Mouse (Mus musculus) liver, postnatal 0 days (tissue): Measurements from ENCODE around the gene Lyrm7. TPM values are rescaled to one million over a fixed set of nuclear protein-coding genes. Genes with fewer than 3 reads are reported as not detected.
"Not testable (repeated sequence)": the region's sequence is repeated elsewhere in the genome, so short reads cannot be mapped to it uniquely, and the experiment has no call there.

Source experiments
- ATAC-seq: fragments of 200-750 bp; cut with Nextera tagmentation; 2 replicates; pipeline ENCODE4 v1.8.0; 2017; ENCODE audit warnings: mild to moderate bottlenecking, moderate library complexity
- DNase-seq: peaks from one replicate; pipeline ENCODE4 v3.0.0-alpha.2; 2016
- H3K27ac ChIP-seq: fragments of 300-500 bp; sonication (generic); 2 replicates; pipeline ENCODE4 v1.5.1; 2014; ENCODE audit warnings: antibody characterized with exemption, moderate library complexity, mild to moderate bottlenecking, low read depth
- H3K27me3 ChIP-seq: fragments of 300-500 bp; sonication (generic); 2 replicates; pipeline ENCODE4 v1.6.1; 2014; ENCODE audit warnings: low read length, control low read depth, mixed read lengths; ENCODE audit not compliant: insufficient read depth
- H3K36me3 ChIP-seq: fragments of 300-500 bp; sonication (generic); replicated peaks from 2 replicates; pipeline ENCODE4 v1.6.1; 2014; ENCODE audit warnings: mild to moderate bottlenecking, control low read depth, low read length, moderate library complexity, mixed read lengths; ENCODE audit not compliant: insufficient read depth
- H3K4me1 ChIP-seq: fragments of 300-500 bp; sonication (generic); 2 replicates; pipeline ENCODE4 v1.6.1; 2014; ENCODE audit warnings: antibody characterized with exemption, mild to moderate bottlenecking, control low read depth; ENCODE audit not compliant: insufficient read depth
- H3K4me2 ChIP-seq: fragments of 300-500 bp; sonication (generic); 2 replicates; pipeline ENCODE4 v1.6.1; 2014; ENCODE audit warnings: low read depth, mild to moderate bottlenecking, low read length, moderate library complexity, mixed read lengths
- H3K4me3 ChIP-seq: fragments of 300-500 bp; sonication (generic); 2 replicates; pipeline ENCODE4 v1.5.1; 2014; ENCODE audit warnings: low read depth, low read length
- H3K9ac ChIP-seq: fragments of 300-500 bp; sonication (generic); replicated peaks from 2 replicates; pipeline ENCODE4 v1.6.1; 2014; ENCODE audit warnings: mild to moderate bottlenecking, moderate library complexity
- H3K9me3 ChIP-seq: fragments of 300-500 bp; sonication (generic); 2 replicates; pipeline ENCODE4 v1.6.1; 2016; ENCODE audit warnings: mild to moderate bottlenecking, control low read depth, low read length, mixed read lengths
- CTCF ChIP-seq: sonication (generic); IDR thresholded peaks from 2 replicates; pipeline ENCODE4 v1.5.1; 2016; ENCODE audit warnings: antibody characterized with exemption, low read depth
- EP300 ChIP-seq: IDR thresholded peaks from 2 replicates; pipeline ENCODE4 v1.6.1; 2016; ENCODE audit warnings: antibody characterized with exemption, low read depth, mild to moderate bottlenecking
- WGBS: fragments of 180-500 bp; shearing (Covaris S2); extraction: QIAGEN DNeasy Blood & Tissue Kit; methylation state at CpG from one replicate; pipeline ENCODE4 v1.1.7; 2014; ENCODE audit not compliant: insufficient replicate concordance; 5-methylcytosine and 5-hydroxymethylcytosine counted together
- polyA plus RNA-seq: library from polyadenylated mRNA; unstranded; fragments of >200 nt; fragmentation: Nextera tagmentation; extraction: Ambion mirVana; gene quantifications from 2 replicates; pipeline ENCODE4 v1.2.1, GENCODE M21; 2015

Gene Lyrm7
- polyA plus RNA-seq, 1 experiment from 2014 or later, result 2.9 TPM

DNA sequence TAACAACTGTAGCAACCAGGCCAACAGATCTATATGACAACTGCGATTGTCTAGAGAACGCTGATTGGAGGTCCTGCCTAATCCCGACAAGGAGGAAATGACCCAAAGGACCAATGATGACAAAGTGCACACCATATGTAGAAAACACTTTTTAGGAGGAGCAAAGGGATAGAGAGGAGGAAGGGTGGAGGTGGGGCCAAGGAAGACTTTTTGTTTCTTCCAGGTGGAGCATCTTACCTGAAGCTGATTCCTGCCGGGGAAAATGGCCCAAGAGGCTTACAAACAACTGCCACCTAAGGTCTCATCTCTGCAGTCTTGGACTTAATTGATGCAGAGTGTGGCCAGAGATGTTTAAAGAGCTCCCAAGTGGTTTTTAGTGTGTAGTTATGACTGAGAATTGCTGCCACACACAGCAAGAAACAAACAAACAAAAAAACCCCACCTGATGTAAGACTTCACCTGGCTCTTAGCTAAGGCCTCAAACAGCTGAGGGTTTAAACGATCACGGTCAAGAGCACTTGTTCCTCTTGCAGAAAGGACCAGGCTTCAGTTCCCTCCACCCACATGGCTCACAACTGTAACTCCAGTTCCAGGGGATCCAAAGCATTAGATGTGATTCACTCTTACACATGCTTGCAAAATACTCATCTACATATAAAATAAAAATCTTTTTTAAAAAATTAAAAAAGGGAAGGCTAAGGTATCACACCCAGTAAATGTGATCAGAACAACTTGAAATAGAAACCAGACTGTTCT, 4.8 kb upstream of the Lyrm7 start:
- Histone ChIP-seq H3K4me2 (peak overlapping the region; percentile 90), H3K27ac (peak overlapping the region; percentile 97), H3K9ac (no peak overlapping the region), H3K4me1 (peaks cover 46% of the 10 kb centered on the region), H3K36me3 (peaks cover 11% of the 10 kb centered on the region), H3K4me3 (peak overlapping the region; percentile 87), H3K27me3 (no peaks in the 10 kb centered on the region), H3K9me3 (no peaks in the 10 kb centered on the region)
- TF ChIP-seq EP300 (no peak), CTCF (no peak)
- ATAC-seq, result no peak
- DNase-seq, result no peak
- WGBS, result 56% methylated on average over 6 of the region's 6 CpGs

DNA sequence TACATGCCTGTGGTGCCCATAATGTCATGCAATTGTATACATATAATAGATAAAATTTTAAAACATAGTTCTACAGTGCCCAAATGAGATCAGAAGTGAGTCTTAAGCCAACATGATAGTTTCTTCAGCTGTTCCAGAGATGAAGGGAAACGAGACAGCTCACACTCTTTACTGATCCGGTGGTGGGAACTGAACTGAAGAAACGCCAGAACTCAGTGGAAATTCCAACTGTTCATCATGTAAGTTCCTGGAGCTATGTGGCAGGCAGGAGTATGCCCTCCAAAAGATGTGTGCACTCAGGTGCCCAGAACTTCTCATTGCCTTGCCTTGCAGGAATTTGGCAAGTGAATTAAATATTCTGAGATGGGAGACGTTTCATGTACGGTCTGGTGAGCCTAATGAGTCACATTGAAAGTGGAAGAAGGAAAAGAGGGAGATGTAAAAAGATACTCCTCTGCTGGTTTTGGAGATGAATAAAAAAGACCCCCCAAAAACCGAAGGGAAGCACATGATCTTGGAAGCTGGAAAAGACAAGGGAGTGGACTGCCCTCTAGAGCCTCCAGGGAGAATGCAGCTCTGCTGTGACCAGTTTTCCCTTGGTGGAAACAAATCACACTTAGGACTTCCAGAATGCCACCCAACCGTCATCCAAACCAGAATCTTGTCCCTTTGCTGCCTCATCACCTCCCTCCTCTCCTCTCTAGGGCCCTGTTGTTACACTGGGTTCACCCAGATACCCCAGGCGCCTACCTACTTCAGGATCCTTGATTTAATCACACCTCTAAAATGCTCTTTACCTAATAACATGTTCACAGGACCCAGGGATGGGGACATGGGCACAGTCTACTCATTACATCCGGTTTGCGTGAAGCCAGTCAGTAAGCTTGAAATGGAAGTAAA, 2.2 kb upstream of the Lyrm7 start:
- H3K4me3 ChIP-seq, result no peak overlapping the region
- H3K27me3 ChIP-seq, result no peaks in the 10 kb centered on the region
- DNase-seq (peak; percentile 53), ATAC-seq (no peak)
- H3K9me3 ChIP-seq, result no peaks in the 10 kb centered on the region
- peaks cover 34% of the 10 kb centered on the region for H3K4me1 ChIP-seq
- no peaks in the 10 kb centered on the region for H3K36me3 ChIP-seq
- no peak overlapping the region for H3K4me2 ChIP-seq
- peak overlapping the region; percentile 60 for H3K27ac ChIP-seq
- 42% methylated on average over 10 of the region's 10 CpGs for WGBS
- peak; percentile 19; the same call in 1 of the 2 replicates for TF ChIP-seq EP300
- TF ChIP-seq CTCF, result peak; percentile 79
- H3K9ac ChIP-seq, result no peak overlapping the region

DNA sequence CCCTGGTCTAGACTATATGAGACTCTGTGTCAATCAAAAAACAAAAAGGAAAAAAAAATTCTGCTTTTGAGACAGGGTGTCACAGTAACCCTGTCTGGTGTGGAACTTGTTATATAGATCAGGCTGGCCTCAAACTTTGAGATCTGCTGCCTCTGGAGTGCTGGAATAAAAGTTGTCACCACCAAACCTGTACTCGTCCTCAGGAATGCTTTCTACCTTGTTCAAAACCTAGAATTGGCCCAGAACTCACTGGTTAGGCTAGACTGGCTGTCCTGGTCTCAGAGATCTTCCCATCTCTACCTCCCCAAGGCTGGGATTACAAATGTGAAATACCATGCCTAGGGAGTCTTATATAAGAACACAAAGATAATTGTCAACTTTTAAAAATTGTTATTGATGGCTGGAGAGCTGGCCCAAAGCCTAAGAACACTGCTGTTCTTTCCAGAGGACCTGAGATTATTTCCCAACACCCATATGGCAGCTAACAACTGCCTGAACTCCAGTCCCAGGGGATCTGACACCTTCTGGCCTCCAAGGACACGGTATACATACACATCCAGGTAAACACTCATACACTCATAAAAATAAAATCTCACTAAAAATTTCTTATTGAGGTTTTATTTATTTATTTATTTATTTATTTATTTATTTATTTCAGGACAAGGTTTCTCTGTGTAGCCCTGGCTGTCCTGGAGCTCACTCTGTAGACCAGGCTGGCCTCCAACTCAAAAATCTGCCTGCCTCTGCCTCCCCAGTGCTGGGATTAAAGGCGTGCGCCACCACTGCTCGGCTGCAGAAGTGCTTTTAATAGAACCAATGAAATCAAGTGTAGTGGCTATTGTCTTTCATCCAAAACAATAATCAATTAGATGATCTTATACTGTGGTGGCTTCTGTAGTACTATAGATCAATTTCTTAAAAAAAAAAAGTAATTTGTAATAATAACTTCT, 1.0 kb upstream of the Lyrm7 start:
- TF ChIP-seq CTCF (no peak), EP300 (no peak)
- peak overlapping the region; percentile 79 for H3K4me2 ChIP-seq
- 83% methylated on average over 5 of the region's 5 CpGs for WGBS

DNA sequence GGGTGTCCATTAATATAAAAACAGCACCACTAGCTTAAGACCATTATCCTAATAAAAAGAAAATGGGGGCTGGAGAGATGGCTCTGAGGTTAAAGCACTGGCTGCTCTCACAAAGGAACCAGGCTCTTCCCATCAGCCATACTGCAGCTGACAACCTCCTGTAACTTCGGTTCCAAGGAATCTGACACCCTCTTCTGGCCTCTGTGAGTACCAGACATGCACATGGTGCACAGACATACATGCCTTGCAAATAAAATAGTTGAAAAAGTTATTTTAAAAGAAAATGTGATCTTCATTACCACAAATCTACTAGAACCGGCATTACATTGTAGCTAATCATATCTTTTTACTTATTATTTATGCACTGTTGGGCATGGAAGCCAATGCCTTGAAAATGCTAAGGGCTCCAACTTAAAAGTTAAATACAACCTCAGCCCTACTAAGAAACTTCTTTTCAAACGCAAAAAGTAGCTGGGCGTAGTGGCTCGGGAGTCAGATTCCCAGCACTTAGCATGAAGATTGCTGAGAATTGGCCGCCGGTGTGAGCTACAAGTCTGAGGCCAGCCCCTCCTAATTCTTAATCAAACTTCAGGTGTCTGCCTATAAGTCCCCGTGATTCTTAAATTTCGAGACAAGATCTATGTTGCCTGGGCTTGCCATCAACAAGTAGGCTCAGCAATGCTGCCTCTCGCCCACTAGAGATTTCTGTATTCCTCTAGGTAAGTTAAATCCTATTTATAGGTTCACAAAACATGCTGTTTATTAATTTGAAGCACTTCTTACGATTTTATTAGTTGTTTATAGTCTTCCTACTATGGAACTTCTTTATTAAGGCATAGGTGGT, 1.2 kb downstream of the Lyrm7 start:
- H3K4me1 ChIP-seq, result peaks cover 15% of the 10 kb centered on the region
- H3K27me3 ChIP-seq, result no peaks in the 10 kb centered on the region
- peak overlapping the region; percentile 97; the same call in 1 of the 2 replicates for H3K27ac ChIP-seq
- peak overlapping the region; percentile 62 for H3K9ac ChIP-seq
- DNase-seq (no peak), ATAC-seq (no peak)
- TF ChIP-seq CTCF (peak; percentile 61), EP300 (no peak)
- H3K4me2 ChIP-seq, result peak overlapping the region; percentile 79
- 20% methylated on average over 11 of the region's 11 CpGs for WGBS
- H3K36me3 ChIP-seq, result no peaks in the 10 kb centered on the region
- H3K4me3 ChIP-seq, result peak overlapping the region; percentile 67
- H3K9me3 ChIP-seq, result no peaks in the 10 kb centered on the region

More for the DNA sequence above, 1.0 kb upstream of the Lyrm7 start:
- Histone ChIP-seq H3K27me3 (no peaks in the 10 kb centered on the region), H3K9ac (no peak overlapping the region; the same call in none of the 2 replicates), H3K4me1 (peaks cover 26% of the 10 kb centered on the region), H3K36me3 (no peaks in the 10 kb centered on the region), H3K9me3 (no peaks in the 10 kb centered on the region), H3K27ac (peak overlapping the region; percentile 97), H3K4me3 (peak overlapping the region; percentile 67)
- no peak for DNase-seq
- no peak for ATAC-seq

DNA sequence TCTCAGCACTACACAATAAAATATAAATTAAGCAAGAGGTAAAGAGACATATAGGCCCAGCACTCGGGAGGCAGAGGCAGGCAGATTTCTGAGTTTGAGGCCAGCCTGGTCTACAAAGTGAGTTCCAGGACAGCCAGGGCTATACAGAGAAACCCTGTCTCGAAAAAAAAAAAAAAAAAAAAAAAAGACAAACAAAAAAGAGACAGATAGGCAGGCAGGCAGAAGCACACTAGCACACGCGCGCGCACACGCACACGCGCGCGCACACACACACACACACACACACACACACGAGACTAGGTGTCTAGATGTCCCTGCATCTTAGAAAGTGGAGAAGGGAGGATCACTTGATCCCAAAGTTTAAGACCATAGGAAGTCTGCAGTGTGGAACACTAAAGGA, 1.8 kb downstream of the Lyrm7 start:
- ATAC-seq, H3K4me3 ChIP-seq: not testable (repeated sequence)
- 93% methylated on average over 10 of the region's 12 CpGs for WGBS

More for the DNA sequence above, 1.8 kb downstream of the Lyrm7 start:
- H3K27me3 ChIP-seq, DNase-seq, H3K36me3 ChIP-seq, H3K4me2 ChIP-seq, H3K27ac ChIP-seq, H3K9me3 ChIP-seq, H3K9ac ChIP-seq: not testable (repeated sequence)
- H3K4me1 ChIP-seq, result peaks cover 15% of the 10 kb centered on the region
